ENCODE assay signal across 9 mouse cellular contexts in genomic region chr16:4643670-4644419, GRCm38 (mm10). TPM values are rescaled to one million over a fixed set of nuclear protein-coding genes. Genes with fewer than 3 reads are reported as not detected.
A peak's percentile ranks its signal among the peaks of the same experiment; 100 is the strongest.
DNase-seq lines count a peak whose midpoint lies in the region; ATAC-seq and TF ChIP-seq lines count a peak whose summit lies in the region.
"Had no signal": no experiment of that assay in that cellular context is flagged by ENCODE, and none has a peak within 500 bp of the region (broad histone marks: within the 10 kb centered on the region; RNA-seq: fewer than 3 reads in every experiment).

No protein-coding gene starts in this region.

- DNase-seq in hindbrain, embryonic 11.5 days (ENCODE audit: low spot score) = no peak
- DNase-seq in kidney, postnatal 25 days = peak; percentile 86 to 95
- peak; percentile 88 to 92 for DNase-seq in lung, adult 18-20 months
- DNase-seq in skeletal muscle tissue, adult 2 months (ENCODE audit: low read depth, low spot score) = peak; percentile 92
- no peak for DNase-seq in thymus, postnatal 36 days

- TF ChIP-seq POLR2A in embryonic fibroblast, embryonic 13.5 days (IDR thresholded peaks at IDR 0.05; ENCODE audit: low read depth, low read length) = peak; percentile 11; the same call in 1 of the 2 replicates

- H3K9me3 ChIP-seq in hindbrain, embryonic 13.5 days = no peaks in the 10 kb centered on the region
- no peaks in the 10 kb centered on the region for H3K9me3 ChIP-seq in hindbrain, embryonic 11.5 days (ENCODE audit: control insufficient read depth, low read length)
- no peaks in the 10 kb centered on the region for H3K9me3 ChIP-seq in heart, embryonic 14.5 days (ENCODE audit: control insufficient read depth, low read length)

- no peak overlapping the region for H3K4me3 ChIP-seq in hindbrain, embryonic 13.5 days
- no peak overlapping the region for H3K4me3 ChIP-seq in hindbrain, embryonic 11.5 days (ENCODE audit: low read depth, low read length)
- no peak overlapping the region for H3K4me3 ChIP-seq in embryonic fibroblast, embryonic 13.5 days (ENCODE audit: insufficient read depth, low read length)
- H3K4me3 ChIP-seq in heart, embryonic 14.5 days (ENCODE audit: control insufficient read depth in 1 of 2, insufficient read depth in 1 of 2, low read depth in 1 of 2, low read length in 2 of 2) = no peak overlapping the region
- H3K4me3 ChIP-seq: erythroblast, embryonic 14.5 days had no signal

- H3K4me2 ChIP-seq in hindbrain, embryonic 13.5 days = no peak overlapping the region
- H3K4me2 ChIP-seq in hindbrain, embryonic 11.5 days (replicated peaks; ENCODE audit: low read depth, low read length) = no peak overlapping the region
- peak overlapping the region; percentile 89 for H3K4me2 ChIP-seq in heart, embryonic 14.5 days (ENCODE audit: low read length)

- 67% methylated on average over 11 of the region's 11 CpGs for WGBS in hindbrain, embryonic 13.5 days
- whole genome bisulfite sequencing in hindbrain, embryonic 11.5 days = 74% methylated on average over 11 of the region's 11 CpGs
- WGBS in heart, embryonic 14.5 days = 29% methylated on average over 11 of the region's 11 CpGs

- no peak for TF ChIP-seq CTCF in embryonic fibroblast, embryonic 13.5 days (IDR thresholded peaks at IDR 0.05; ENCODE audit: borderline replicate concordance, insufficient read depth, low read length)

- peaks cover 15% of the 10 kb centered on the region for H3K36me3 ChIP-seq in hindbrain, embryonic 13.5 days
- H3K36me3 ChIP-seq in hindbrain, embryonic 11.5 days (ENCODE audit: control insufficient read depth, insufficient read depth, low read length) = no peaks in the 10 kb centered on the region
- H3K36me3 ChIP-seq in heart, embryonic 14.5 days (ENCODE audit: control insufficient read depth, insufficient read depth, low read length) = peaks cover 28% of the 10 kb centered on the region

- peak; percentile 14; the same call in 1 of the 2 replicates for ATAC-seq in hindbrain, embryonic 13.5 days (ENCODE audit: low FRiP score)
- ATAC-seq in hindbrain, embryonic 11.5 days (ENCODE audit: low FRiP score) = no peak
- ATAC-seq in heart, embryonic 14.5 days (ENCODE audit: insufficient number of reproducible peaks, insufficient read depth, low FRiP score, low read depth) = peak; percentile 51

- no peak overlapping the region for H3K9ac ChIP-seq in hindbrain, embryonic 13.5 days
- H3K9ac ChIP-seq in hindbrain, embryonic 11.5 days (ENCODE audit: low read depth, low read length) = no peak overlapping the region
- peak overlapping the region; percentile 49; the same call in 1 of the 2 replicates for H3K9ac ChIP-seq in heart, embryonic 14.5 days (ENCODE audit: low read length)

- no peaks in the 10 kb centered on the region for H3K27me3 ChIP-seq in hindbrain, embryonic 13.5 days
- no peaks in the 10 kb centered on the region for H3K27me3 ChIP-seq in hindbrain, embryonic 11.5 days (ENCODE audit: control insufficient read depth, insufficient read depth, low read length)
- H3K27me3 ChIP-seq in heart, embryonic 14.5 days (ENCODE audit: control insufficient read depth, insufficient read depth, low read length) = no peaks in the 10 kb centered on the region

- H3K27ac ChIP-seq in hindbrain, embryonic 13.5 days = peak overlapping the region; percentile 32
- H3K27ac ChIP-seq in hindbrain, embryonic 11.5 days (ENCODE audit: low read depth, low read length) = no peak overlapping the region
- peak overlapping the region; percentile 98 for H3K27ac ChIP-seq in embryonic fibroblast, embryonic 13.5 days (ENCODE audit: insufficient read depth, low read length)
- peak overlapping the region; percentile 85 to 91 for H3K27ac ChIP-seq in heart, embryonic 14.5 days (replicated peaks in 1 of 2; ENCODE audit: control insufficient read depth in 1 of 2, insufficient read depth in 1 of 2, low read depth in 2 of 2, low read length in 2 of 2)

- peaks cover 77% of the 10 kb centered on the region for H3K4me1 ChIP-seq in hindbrain, embryonic 13.5 days (replicated peaks)
- peaks cover 6% of the 10 kb centered on the region; the same call in 1 of the 2 replicates for H3K4me1 ChIP-seq in hindbrain, embryonic 11.5 days (replicated peaks; ENCODE audit: control insufficient read depth, insufficient read depth, low read length)
- H3K4me1 ChIP-seq in embryonic fibroblast, embryonic 13.5 days (ENCODE audit: control insufficient read depth, insufficient read depth, low read length) = peaks cover 34% of the 10 kb centered on the region
- peaks cover 62 to 87% of the 10 kb centered on the region in 2 experiments for H3K4me1 ChIP-seq in heart, embryonic 14.5 days (ENCODE audit: control insufficient read depth in 2 of 2, insufficient read depth in 2 of 2, low read length in 2 of 2)

RNA-seq across cellular contexts. Expression of gene Dnaja3, which starts 4.1 kb away (rescaled TPM):
- polyA plus RNA-seq in hindbrain, embryonic 13.5 days (2015; fragmentation: Nextera tagmentation; extraction: Ambion mirVana) = 52.7 and 54.8 TPM in 2 replicates
- polyA plus RNA-seq in hindbrain, embryonic 11.5 days (2014; fragmentation: Nextera tagmentation; extraction: Ambion mirVana) = 49.1 and 54.0 TPM in 2 replicates
- 39.7 and 47.6 TPM in 2 replicates for polyA plus RNA-seq in embryonic fibroblast, embryonic 13.5 days (2011; ENCODE audit: insufficient read length, low read depth, missing spikeins)
- polyA plus RNA-seq in heart, embryonic 14.5 days (2014; fragmentation: Nextera tagmentation; extraction: Ambion mirVana) = 68.9 and 70.3 TPM in 2 replicates

RNA-seq across cellular contexts. Expression of gene Vasn, which starts 4.1 kb away (rescaled TPM):
- 6.3 and 7.3 TPM in 2 replicates for polyA plus RNA-seq in hindbrain, embryonic 13.5 days (2015; fragmentation: Nextera tagmentation; extraction: Ambion mirVana)
- 7.9 and 9.4 TPM in 2 replicates for polyA plus RNA-seq in hindbrain, embryonic 11.5 days (2014; fragmentation: Nextera tagmentation; extraction: Ambion mirVana)
- 72.1 and 79.5 TPM in 2 replicates for polyA plus RNA-seq in embryonic fibroblast, embryonic 13.5 days (2011; ENCODE audit: insufficient read length, low read depth, missing spikeins)
- polyA plus RNA-seq in heart, embryonic 14.5 days (2014; fragmentation: Nextera tagmentation; extraction: Ambion mirVana) = 11.9 and 12.8 TPM in 2 replicates

RNA-seq across cellular contexts. Expression of gene Pam16, which starts 19.1 kb away (rescaled TPM):
- polyA plus RNA-seq in hindbrain, embryonic 13.5 days (2015; fragmentation: Nextera tagmentation; extraction: Ambion mirVana) = 169 and 188 TPM in 2 replicates
- 113 and 117 TPM in 2 replicates for polyA plus RNA-seq in hindbrain, embryonic 11.5 days (2014; fragmentation: Nextera tagmentation; extraction: Ambion mirVana)
- 30.5 and 33.1 TPM in 2 replicates for polyA plus RNA-seq in embryonic fibroblast, embryonic 13.5 days (2011; ENCODE audit: insufficient read length, low read depth, missing spikeins)
- 157 and 165 TPM in 2 replicates for polyA plus RNA-seq in heart, embryonic 14.5 days (2014; fragmentation: Nextera tagmentation; extraction: Ambion mirVana)

RNA-seq across cellular contexts. Expression of gene Coro7, which starts 35.7 kb away (rescaled TPM):
- 29.1 and 30.7 TPM in 2 replicates for polyA plus RNA-seq in hindbrain, embryonic 13.5 days (2015; fragmentation: Nextera tagmentation; extraction: Ambion mirVana)
- polyA plus RNA-seq in hindbrain, embryonic 11.5 days (2014; fragmentation: Nextera tagmentation; extraction: Ambion mirVana) = 14.4 and 15.0 TPM in 2 replicates
- polyA plus RNA-seq in embryonic fibroblast, embryonic 13.5 days (2011; ENCODE audit: insufficient read length, low read depth, missing spikeins) = 17.7 and 23.3 TPM in 2 replicates
- polyA plus RNA-seq in heart, embryonic 14.5 days (2014; fragmentation: Nextera tagmentation; extraction: Ambion mirVana) = 11.9 TPM in 2 replicates

RNA-seq across cellular contexts. Expression of gene Glis2, which starts 49.3 kb away (rescaled TPM):
- 21.8 and 22.5 TPM in 2 replicates for polyA plus RNA-seq in hindbrain, embryonic 13.5 days (2015; fragmentation: Nextera tagmentation; extraction: Ambion mirVana)
- 26.3 and 27.6 TPM in 2 replicates for polyA plus RNA-seq in hindbrain, embryonic 11.5 days (2014; fragmentation: Nextera tagmentation; extraction: Ambion mirVana)
- polyA plus RNA-seq in embryonic fibroblast, embryonic 13.5 days (2011; ENCODE audit: insufficient read length, low read depth, missing spikeins) = 52.2 and 64.0 TPM in 2 replicates
- polyA plus RNA-seq in heart, embryonic 14.5 days (2014; fragmentation: Nextera tagmentation; extraction: Ambion mirVana) = 17.8 and 21.4 TPM in 2 replicates

Comparison
In these comparisons a context has a peak if more than half of its experiments do, and no peak if none do; other contexts are left out.
1. DNase-seq: peak in kidney, postnatal 25 days (2 of 2), lung, adult 18-20 months (2 of 2) and skeletal muscle tissue, adult 2 months (single experiment); none in hindbrain, embryonic 11.5 days (single experiment) and thymus, postnatal 36 days (0 of 2).